Mouse (Mus musculus) forebrain, embryonic 10.5 days (tissue): ENCODE results near the gene Sgpp1. TPM values are rescaled to one million over a fixed set of nuclear protein-coding genes. Genes with fewer than 3 reads are reported as not detected.

Source experiments
- DNase-seq: peaks from one replicate; pipeline ENCODE4 v3.0.0-alpha.2; 2017; ENCODE audit warnings: low spot score; ENCODE audit errors: extremely low spot score
- H3K27ac ChIP-seq: fragments of 300-500 bp; sonication (generic); 2 replicates; pipeline ENCODE4 v1.5.1; 2016; ENCODE audit warnings: mild to moderate bottlenecking
- H3K27me3 ChIP-seq: fragments of 300-500 bp; sonication (generic); 2 replicates; pipeline ENCODE4 v1.6.1; 2016; ENCODE audit warnings: mild to moderate bottlenecking; ENCODE audit not compliant: poor library complexity, severe bottlenecking
- H3K36me3 ChIP-seq: fragments of 300-500 bp; sonication (generic); replicated peaks from 2 replicates; pipeline ENCODE4 v1.6.1; 2016; ENCODE audit warnings: mild to moderate bottlenecking, moderate library complexity
- H3K4me1 ChIP-seq: fragments of 300-500 bp; sonication (generic); 2 replicates; pipeline ENCODE4 v1.6.1; 2016
- H3K4me3 ChIP-seq: fragments of 300-500 bp; sonication (generic); 2 replicates; pipeline ENCODE4 v1.5.1; 2016; ENCODE audit warnings: mild to moderate bottlenecking, moderate library complexity
- H3K9me3 ChIP-seq: fragments of 300-500 bp; sonication (generic); 2 replicates; pipeline ENCODE4 v1.6.1; 2016; ENCODE audit warnings: mild to moderate bottlenecking, moderate library complexity
- WGBS: fragments of 180-500 bp; shearing (Covaris S2); methylation state at CpG from one replicate; pipeline ENCODE4 v1.1.7; 2016; 5-methylcytosine and 5-hydroxymethylcytosine counted together
- polyA plus RNA-seq: library from polyadenylated mRNA; unstranded; fragments of >200 nt; fragmentation: Nextera tagmentation; extraction: Ambion mirVana; gene quantifications from 2 replicates; pipeline ENCODE4 v1.2.1, GENCODE M21; 2016

Gene Sgpp1
- polyA plus RNA-seq, 1 experiment from 2014 or later: 5.8 TPM

DNA sequence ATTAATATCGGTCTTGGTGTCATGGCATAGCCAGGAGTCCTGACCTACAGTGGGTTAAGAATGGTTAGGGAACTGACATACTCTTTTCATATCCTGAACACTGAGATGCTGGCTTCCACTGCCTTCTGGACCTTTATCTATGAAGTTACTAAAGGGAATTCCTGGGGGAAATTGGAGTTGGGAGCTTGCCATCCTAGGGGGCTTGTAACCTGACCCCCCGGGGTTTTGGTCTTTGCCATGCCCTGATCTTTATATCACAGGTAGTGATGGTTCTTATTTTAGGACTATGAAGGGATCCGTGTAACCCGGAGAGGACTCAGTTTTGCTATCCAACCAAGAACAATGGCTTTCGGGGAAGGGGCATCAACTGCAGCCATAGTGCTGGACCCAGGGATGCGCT lies 64.9 kb downstream of the Sgpp1 start:
- no peaks in the 10 kb centered on the region for H3K36me3 ChIP-seq
- whole genome bisulfite sequencing: 90% methylated on average over 6 of the region's 6 CpGs
- H3K27ac ChIP-seq: peak overlapping the region; percentile 88; the same call in 1 of the 2 replicates
- no peaks in the 10 kb centered on the region for H3K9me3 ChIP-seq
- no peaks in the 10 kb centered on the region for H3K27me3 ChIP-seq
- no peak for DNase-seq
- H3K4me1 ChIP-seq: peaks cover 20% of the 10 kb centered on the region
- peak overlapping the region; percentile 77 for H3K4me3 ChIP-seq

DNA sequence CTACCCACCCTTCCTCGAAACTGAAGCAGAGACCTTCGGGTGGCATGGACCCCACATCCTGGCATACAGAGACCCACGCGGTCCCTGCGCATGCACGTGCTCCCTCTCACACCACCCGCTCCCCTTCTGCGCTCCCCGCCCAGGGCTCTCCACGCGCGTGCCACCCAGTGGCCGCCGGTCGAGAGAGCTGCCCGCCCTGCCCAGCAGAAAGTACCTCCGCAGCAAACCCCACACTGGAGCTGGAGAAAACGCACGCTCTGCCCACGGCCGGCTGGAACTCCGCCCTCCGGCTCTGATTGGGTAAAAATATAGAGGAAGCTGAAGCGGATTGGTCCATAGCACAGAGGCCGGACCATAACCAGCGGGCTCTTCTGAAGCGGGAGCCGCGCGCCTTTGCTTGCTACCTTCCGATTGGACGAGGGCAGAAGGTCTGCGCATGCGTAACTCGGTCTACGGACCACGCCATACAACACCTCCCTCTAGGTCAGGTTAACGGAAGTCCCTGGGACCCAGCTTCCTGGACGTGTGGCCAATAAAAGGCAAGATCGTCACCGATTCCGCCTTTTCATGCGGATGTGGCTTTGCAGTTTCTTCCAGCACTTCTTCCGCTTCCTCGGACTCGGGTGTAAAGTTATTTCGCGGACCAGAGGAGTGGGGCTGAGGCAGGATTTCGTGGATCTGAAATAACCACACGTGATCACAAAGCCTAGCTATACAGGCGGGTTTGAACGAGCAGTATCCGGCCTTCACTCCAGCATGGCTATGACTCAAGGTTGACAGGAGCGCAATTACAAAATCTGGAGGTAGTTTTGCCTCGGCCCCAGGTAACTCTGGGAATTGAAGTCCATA lies 66.0 kb downstream of the Sgpp1 start, which contains the start of gene Wdr89:
Wdr89 (minus strand) TSS at position 280 of the 849 bp plus-strand sequence.
- no peaks in the 10 kb centered on the region for H3K36me3 ChIP-seq
- peak within 1 kb of the TSS; percentile 94 for H3K27ac ChIP-seq

DNA sequence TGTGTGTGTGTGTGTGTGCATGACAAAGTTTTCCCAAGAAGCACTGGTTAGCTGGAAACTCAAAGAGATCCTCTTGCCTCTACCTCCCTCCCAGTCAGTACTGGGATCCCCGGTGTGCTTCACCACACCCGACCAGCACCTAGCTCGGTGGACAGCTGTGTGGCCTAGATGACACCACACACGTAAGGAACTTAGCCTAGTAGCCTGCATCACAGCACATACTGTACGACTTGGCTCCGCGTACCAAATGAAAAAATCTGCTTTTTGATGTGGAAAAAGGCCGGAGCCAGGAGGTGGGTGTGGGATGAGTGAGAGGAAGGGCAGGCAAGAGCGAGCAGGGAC lies 66.6 kb downstream of the Sgpp1 start:
- DNase-seq: no peak
- 2% methylated on average over 9 of the region's 9 CpGs for WGBS
- peak overlapping the region; percentile 94 for H3K27ac ChIP-seq

More for the DNA sequence above, 66.0 kb downstream of the Sgpp1 start, which contains the start of gene Wdr89:
- H3K27me3 ChIP-seq: no peaks in the 10 kb centered on the region
- no peaks in the 10 kb centered on the region for H3K9me3 ChIP-seq
- DNase-seq: peak; percentile 100
- peaks cover 24% of the 10 kb centered on the region for H3K4me1 ChIP-seq
- peak within 1 kb of the TSS; percentile 77 for H3K4me3 ChIP-seq
- WGBS: under 1% methylated on average over 55 of the region's 55 CpGs

DNA sequence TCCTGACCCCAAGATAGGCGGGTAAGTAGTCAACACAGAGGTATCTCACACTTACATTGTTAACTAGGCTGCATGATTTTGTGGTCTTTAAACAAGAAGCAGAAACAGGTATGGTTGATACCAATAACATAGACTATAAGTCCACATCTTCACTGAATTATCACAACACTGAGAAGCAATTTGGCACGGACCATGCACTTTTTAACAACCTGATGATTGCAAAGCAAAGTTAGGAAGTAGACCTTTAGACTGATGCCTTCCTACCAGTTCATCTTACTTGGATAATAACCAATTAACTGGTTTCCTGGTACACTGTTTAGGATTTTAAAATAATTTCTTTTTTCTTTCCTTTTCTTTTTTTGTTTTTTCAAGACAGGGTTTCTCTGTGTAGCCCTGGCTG lies 67.3 kb downstream of the Sgpp1 start:
- DNase-seq: no peak
- no peaks in the 10 kb centered on the region for H3K9me3 ChIP-seq
- no peaks in the 10 kb centered on the region for H3K36me3 ChIP-seq
- no peaks in the 10 kb centered on the region for H3K27me3 ChIP-seq
- WGBS: 90% methylated on average over 2 of the region's 2 CpGs
- peaks cover 35% of the 10 kb centered on the region for H3K4me1 ChIP-seq
- H3K27ac ChIP-seq: no peak overlapping the region
- H3K4me3 ChIP-seq: peak overlapping the region; percentile 77

More for the DNA sequence above, 66.6 kb downstream of the Sgpp1 start:
- H3K4me3 ChIP-seq: peak overlapping the region; percentile 77
- H3K27me3 ChIP-seq: no peaks in the 10 kb centered on the region
- H3K4me1 ChIP-seq: peaks cover 30% of the 10 kb centered on the region
- H3K9me3 ChIP-seq: no peaks in the 10 kb centered on the region
- no peaks in the 10 kb centered on the region for H3K36me3 ChIP-seq

DNA sequence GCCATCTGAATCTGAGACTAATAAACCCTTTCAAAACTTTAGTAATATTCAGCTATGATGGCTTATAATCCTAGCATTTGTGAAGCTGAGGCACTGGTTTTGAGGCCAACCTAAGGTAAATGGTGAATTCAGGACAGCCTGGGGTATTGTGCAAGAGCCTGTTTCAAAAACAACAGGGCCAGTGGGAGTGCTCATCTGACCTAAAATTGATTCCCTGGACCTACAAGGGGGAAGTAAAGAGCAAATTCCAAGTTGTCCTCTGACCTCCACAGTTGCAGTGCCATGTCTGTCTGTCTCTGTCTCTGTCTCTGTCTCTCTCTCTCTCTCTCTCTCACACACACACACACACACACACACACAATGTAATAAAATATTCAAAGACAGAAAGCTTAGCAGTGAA lies 68.6 kb downstream of the Sgpp1 start:
- H3K27ac ChIP-seq: no peak overlapping the region
- H3K36me3 ChIP-seq: no peaks in the 10 kb centered on the region
- H3K4me3 ChIP-seq: no peak overlapping the region
- DNase-seq: no peak
- H3K27me3 ChIP-seq: no peaks in the 10 kb centered on the region
- peaks cover 35% of the 10 kb centered on the region for H3K4me1 ChIP-seq
- no peaks in the 10 kb centered on the region for H3K9me3 ChIP-seq

DNA sequence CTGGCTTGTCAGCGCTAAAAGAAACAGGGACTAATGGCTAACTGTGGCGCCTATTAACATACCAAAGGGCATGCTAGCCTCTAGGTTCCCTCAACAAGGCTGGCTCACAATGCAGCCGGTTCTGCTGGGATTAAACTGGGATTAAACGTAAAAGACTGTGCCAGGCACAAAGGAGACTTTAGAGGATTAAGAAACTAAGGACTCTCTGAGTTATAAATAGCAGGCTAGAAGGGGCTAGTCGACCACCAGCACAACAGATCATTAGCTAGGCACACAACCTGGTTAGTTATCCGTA lies 71.1 kb downstream of the Sgpp1 start:
- no peak overlapping the region for H3K4me3 ChIP-seq
- peak; percentile 33 for DNase-seq
- no peaks in the 10 kb centered on the region for H3K27me3 ChIP-seq
- WGBS: 6% methylated on average over 6 of the region's 6 CpGs
- no peaks in the 10 kb centered on the region for H3K9me3 ChIP-seq
- peaks cover 25% of the 10 kb centered on the region for H3K4me1 ChIP-seq
- H3K36me3 ChIP-seq: no peaks in the 10 kb centered on the region
- no peak overlapping the region for H3K27ac ChIP-seq

Other genes with a start within 250 kb of the Sgpp1 start
- gene Ppp2r5e, start 139.5 kb downstream of the Sgpp1 start, polyA plus RNA-seq: 15.2 and 15.4 TPM in 2 replicates
- 13.9 and 14.7 TPM in 2 replicates for gene Wdr89, start 66.2 kb downstream of the Sgpp1 start, polyA plus RNA-seq
- 95.5 and 108 TPM in 2 replicates for gene Syne2, start 82.4 kb upstream of the Sgpp1 start, polyA plus RNA-seq